Mouse (Mus musculus) forebrain, embryonic 16.5 days (tissue): Measurements from ENCODE around the gene Lrrc28. TPM values are rescaled to one million over a fixed set of nuclear protein-coding genes. Genes with fewer than 3 reads are reported as not detected.

ENCODE experiments used
- ATAC-seq: fragments of 200-750 bp; cut with Nextera tagmentation; 2 replicates; pipeline ENCODE4 v1.8.0; 2017; ENCODE audit warnings: mild to moderate bottlenecking, moderate library complexity
- H3K27ac ChIP-seq: fragments of 300-500 bp; sonication (generic); 2 replicates; pipeline ENCODE4 v1.5.1; 2014; ENCODE audit warnings: low read length, control low read depth
- H3K27me3 ChIP-seq: fragments of 300-500 bp; sonication (generic); replicated peaks from 2 replicates; pipeline ENCODE4 v1.6.1; 2014; ENCODE audit warnings: low read length; ENCODE audit not compliant: control insufficient read depth, insufficient read depth
- H3K36me3 ChIP-seq: fragments of 300-500 bp; sonication (generic); 2 replicates; pipeline ENCODE4 v1.6.1; 2014; ENCODE audit not compliant: control insufficient read depth, insufficient read depth
- H3K4me1 ChIP-seq: fragments of 300-500 bp; sonication (generic); replicated peaks from 2 replicates; pipeline ENCODE4 v1.6.1; 2014; ENCODE audit warnings: low read length; ENCODE audit not compliant: control insufficient read depth, insufficient read depth
- H3K4me2 ChIP-seq: fragments of 300-500 bp; sonication (generic); 2 replicates; pipeline ENCODE4 v1.6.1; 2014; ENCODE audit warnings: mild to moderate bottlenecking, low read length, control low read depth
- H3K4me3 ChIP-seq: fragments of 300-500 bp; sonication (generic); replicated peaks from 2 replicates; pipeline ENCODE4 v1.5.1; 2014; ENCODE audit warnings: mild to moderate bottlenecking, low read length, control low read depth
- H3K9ac ChIP-seq: fragments of 300-500 bp; sonication (generic); replicated peaks from 2 replicates; pipeline ENCODE4 v1.6.1; 2014; ENCODE audit warnings: low read depth, low read length, control low read depth
- H3K9me3 ChIP-seq: fragments of 300-500 bp; sonication (generic); 2 replicates; pipeline ENCODE4 v1.6.1; 2016; ENCODE audit warnings: low read length; ENCODE audit not compliant: control insufficient read depth
- WGBS: fragments of 180-500 bp; shearing (Covaris S2); extraction: QIAGEN DNeasy Blood & Tissue Kit; methylation state at CpG from one replicate; pipeline ENCODE4 v1.1.7; 2014; 5-methylcytosine and 5-hydroxymethylcytosine counted together
- polyA plus RNA-seq: library from polyadenylated mRNA; unstranded; fragments of >200 nt; fragmentation: Nextera tagmentation; extraction: Ambion mirVana; gene quantifications from 2 replicates; pipeline ENCODE4 v1.2.1, GENCODE M21; 2015

Gene Lrrc28
- polyA plus RNA-seq, 1 experiment from 2014 or later: 31.9 TPM

- Histone ChIP-seq H3K9me3 (no peaks in the 10 kb centered on the region), H3K4me2 (no peak overlapping the region), H3K36me3 (no peaks in the 10 kb centered on the region), H3K4me1 (peaks cover 14% of the 10 kb centered on the region; the same call in 1 of the 2 replicates), H3K9ac (no peak overlapping the region), H3K27ac (no peak overlapping the region), H3K4me3 (no peak overlapping the region), H3K27me3 (no peaks in the 10 kb centered on the region)
- ATAC-seq: no peak
- whole genome bisulfite sequencing: 90% methylated on average over 4 of the region's 4 CpGs
Observed at GRCm38 (mm10) chr7:67483698-67484097, 161.4 kb downstream of the Lrrc28 start.

- no peak for ATAC-seq
Observed at GRCm38 (mm10) chr7:67479576-67480413, 165.3 kb downstream of the Lrrc28 start.

GRCm38 (mm10) chr7:67479168-67479567 is 165.9 kb downstream of the Lrrc28 start:
- no peak for ATAC-seq
- Histone ChIP-seq H3K4me2 (no peak overlapping the region), H3K36me3 (no peaks in the 10 kb centered on the region), H3K4me1 (peaks cover 11% of the 10 kb centered on the region), H3K9me3 (no peaks in the 10 kb centered on the region), H3K4me3 (no peak overlapping the region), H3K9ac (no peak overlapping the region; the same call in 1 of the 2 replicates), H3K27ac (peak overlapping the region; percentile 70; the same call in 1 of the 2 replicates), H3K27me3 (no peaks in the 10 kb centered on the region)
- WGBS: 71% methylated on average over 5 of the region's 5 CpGs

More at GRCm38 (mm10) chr7:67479576-67480413, 165.3 kb downstream of the Lrrc28 start:
- H3K27me3 ChIP-seq: no peaks in the 10 kb centered on the region
- H3K4me3 ChIP-seq: no peak overlapping the region
- H3K36me3 ChIP-seq: no peaks in the 10 kb centered on the region
- H3K4me1 ChIP-seq: peaks cover 11% of the 10 kb centered on the region
- WGBS: 82% methylated on average over 17 of the region's 17 CpGs
- no peak overlapping the region for H3K9ac ChIP-seq
- no peaks in the 10 kb centered on the region for H3K9me3 ChIP-seq
- no peak overlapping the region for H3K4me2 ChIP-seq
- no peak overlapping the region for H3K27ac ChIP-seq

GRCm38 (mm10) chr7:67477996-67478395 is 167.1 kb downstream of the Lrrc28 start:
- WGBS: 23% methylated on average over 8 of the region's 10 CpGs
- Histone ChIP-seq H3K9me3 (no peaks in the 10 kb centered on the region), H3K4me2 (no peak overlapping the region), H3K9ac (peak overlapping the region; percentile 28; the same call in 1 of the 2 replicates), H3K27ac (peak overlapping the region; percentile 11), H3K36me3 (no peaks in the 10 kb centered on the region), H3K4me3 (no peak overlapping the region), H3K4me1 (peaks cover 11% of the 10 kb centered on the region), H3K27me3 (no peaks in the 10 kb centered on the region)
- ATAC-seq: peak; percentile 88

GRCm38 (mm10) chr7:67471295-67471694 is 173.8 kb downstream of the Lrrc28 start:
- no peaks in the 10 kb centered on the region for H3K9me3 ChIP-seq
- no peaks in the 10 kb centered on the region for H3K27me3 ChIP-seq
- H3K4me2 ChIP-seq: no peak overlapping the region
- no peak overlapping the region for H3K27ac ChIP-seq
- ATAC-seq: no peak
- peaks cover 16% of the 10 kb centered on the region for H3K4me1 ChIP-seq
- H3K36me3 ChIP-seq: no peaks in the 10 kb centered on the region
- H3K9ac ChIP-seq: no peak overlapping the region
- WGBS: 79% methylated on average over 11 of the region's 11 CpGs
- no peak overlapping the region for H3K4me3 ChIP-seq

GRCm38 (mm10) chr7:67468802-67469408 is 176.2 kb downstream of the Lrrc28 start:
- peaks cover 16% of the 10 kb centered on the region for H3K4me1 ChIP-seq
- H3K4me2 ChIP-seq: peak overlapping the region; percentile 27; the same call in 1 of the 2 replicates
- H3K36me3 ChIP-seq: no peaks in the 10 kb centered on the region
- no peaks in the 10 kb centered on the region for H3K9me3 ChIP-seq
- no peak overlapping the region for H3K4me3 ChIP-seq
- peak overlapping the region; percentile 79 for H3K27ac ChIP-seq
- 8% methylated on average over 7 of the region's 7 CpGs for WGBS
- no peaks in the 10 kb centered on the region for H3K27me3 ChIP-seq
- peak; percentile 92 for ATAC-seq
- no peak overlapping the region for H3K9ac ChIP-seq

GRCm38 (mm10) chr7:67468180-67468579 is 176.9 kb downstream of the Lrrc28 start:
- ATAC-seq: peak; percentile 44
- H3K9ac ChIP-seq: no peak overlapping the region
- peak overlapping the region; percentile 65 for H3K27ac ChIP-seq
- no peak overlapping the region for H3K4me3 ChIP-seq
- H3K9me3 ChIP-seq: no peaks in the 10 kb centered on the region
- H3K36me3 ChIP-seq: no peaks in the 10 kb centered on the region
- peak overlapping the region; percentile 27; the same call in 1 of the 2 replicates for H3K4me2 ChIP-seq
- 38% methylated on average over 3 of the region's 3 CpGs for WGBS
- no peaks in the 10 kb centered on the region for H3K27me3 ChIP-seq
- peaks cover 16% of the 10 kb centered on the region for H3K4me1 ChIP-seq

- ATAC-seq: no peak
- WGBS: 93% methylated on average over 2 of the region's 2 CpGs
- H3K27me3 ChIP-seq: no peaks in the 10 kb centered on the region
- H3K27ac ChIP-seq: no peak overlapping the region
- H3K4me3 ChIP-seq: no peak overlapping the region
- H3K9me3 ChIP-seq: no peaks in the 10 kb centered on the region
- no peak overlapping the region for H3K9ac ChIP-seq
- H3K36me3 ChIP-seq: no peaks in the 10 kb centered on the region
- H3K4me2 ChIP-seq: no peak overlapping the region
- peaks cover 20% of the 10 kb centered on the region for H3K4me1 ChIP-seq
Observed at GRCm38 (mm10) chr7:67466322-67466721, 178.7 kb downstream of the Lrrc28 start.

- Histone ChIP-seq H3K4me2 (no peak overlapping the region), H3K36me3 (no peaks in the 10 kb centered on the region), H3K9ac (no peak overlapping the region), H3K4me3 (no peak overlapping the region), H3K9me3 (no peaks in the 10 kb centered on the region), H3K27me3 (no peaks in the 10 kb centered on the region), H3K4me1 (peaks cover 20% of the 10 kb centered on the region), H3K27ac (no peak overlapping the region)
- 96% methylated on average over 8 of the region's 8 CpGs for WGBS
- no peak for ATAC-seq
Observed at GRCm38 (mm10) chr7:67464633-67465032, 180.4 kb downstream of the Lrrc28 start.
